Mouse (Mus musculus) erythroblast, embryonic 14.5 days (primary cell): Measurements from ENCODE around the gene Zbtb2. TPM values are rescaled to one million over a fixed set of nuclear protein-coding genes. Genes with fewer than 3 reads are reported as not detected.

ENCODE experiments used
- H3K27me3 ChIP-seq: 2 replicates; pipeline ENCODE4 v1.6.1; 2012; ENCODE audit warnings: inconsistent platforms; ENCODE audit not compliant: control insufficient read depth
- H3K36me3 ChIP-seq: 2 replicates; pipeline ENCODE4 v1.6.1; 2012; ENCODE audit warnings: mild to moderate bottlenecking, inconsistent platforms; ENCODE audit not compliant: control insufficient read depth
- H3K4me1 ChIP-seq: 2 replicates; pipeline ENCODE4 v1.6.1; 2012; ENCODE audit warnings: inconsistent platforms; ENCODE audit not compliant: control insufficient read depth
- H3K4me3 ChIP-seq: replicated peaks from 2 replicates; pipeline ENCODE3; 2012; ENCODE audit warnings: moderate library complexity, mild to moderate bottlenecking, inconsistent platforms
- H3K9me3 ChIP-seq: 2 replicates; pipeline ENCODE4 v1.6.1; 2012; ENCODE audit warnings: low read length, inconsistent platforms, mixed read lengths; ENCODE audit not compliant: control insufficient read depth
- GATA1 ChIP-seq: IDR thresholded peaks from 2 replicates; pipeline ENCODE4 v1.6.1; 2012; ENCODE audit warnings: low read length, inconsistent platforms, mixed read lengths
- TAL1 ChIP-seq: IDR thresholded peaks from 3 replicates; pipeline ENCODE4 v1.6.1; 2012; ENCODE audit warnings: low read length, inconsistent platforms, mixed read lengths
- polyA plus RNA-seq: library from polyadenylated mRNA; stranded (reverse); fragments of >175 nt; gene quantifications from 2 replicates; pipeline ENCODE4 v1.2.3, GENCODE M21; 2012

Zbtb2 gene
- polyA plus RNA-seq, 1 experiment: 0.20 TPM

DNA sequence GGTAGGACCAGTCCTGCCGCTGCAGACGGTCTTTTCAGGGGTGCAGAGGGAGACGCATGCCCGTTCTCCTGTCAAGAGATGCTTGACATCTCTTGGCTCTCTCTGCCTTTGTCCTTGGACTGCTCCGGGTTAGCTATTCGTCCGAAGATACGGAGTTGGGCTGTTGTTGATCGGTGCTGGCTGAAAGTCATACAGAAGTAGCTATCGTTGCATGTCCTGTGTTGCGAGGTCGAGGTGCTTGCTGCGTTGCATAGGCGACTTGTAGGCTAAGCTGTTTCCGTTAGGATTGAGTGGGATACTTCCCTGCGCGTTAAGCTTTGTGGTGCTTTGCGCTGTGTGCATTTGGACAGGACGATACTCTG, 457 bp upstream of the Zbtb2 start:
- Histone ChIP-seq H3K4me1 (peaks cover 64% of the 10 kb centered on the region), H3K36me3 (peaks cover 31% of the 10 kb centered on the region), H3K9me3 (no peaks in the 10 kb centered on the region), H3K4me3 (peak overlapping the region; percentile 92), H3K27me3 (no peaks in the 10 kb centered on the region)
- TF ChIP-seq GATA1 (no peak), TAL1 (no peak)

- TF ChIP-seq TAL1 (no peak), GATA1 (no peak)
- Histone ChIP-seq H3K9me3 (no peaks in the 10 kb centered on the region), H3K4me3 (peak overlapping the region; percentile 92), H3K36me3 (peaks cover 24% of the 10 kb centered on the region), H3K27me3 (no peaks in the 10 kb centered on the region), H3K4me1 (peaks cover 63% of the 10 kb centered on the region)
These were observed 1.0 kb downstream of the Zbtb2 start for GRCm38 (mm10) chr10:4386609-4387591.

DNA sequence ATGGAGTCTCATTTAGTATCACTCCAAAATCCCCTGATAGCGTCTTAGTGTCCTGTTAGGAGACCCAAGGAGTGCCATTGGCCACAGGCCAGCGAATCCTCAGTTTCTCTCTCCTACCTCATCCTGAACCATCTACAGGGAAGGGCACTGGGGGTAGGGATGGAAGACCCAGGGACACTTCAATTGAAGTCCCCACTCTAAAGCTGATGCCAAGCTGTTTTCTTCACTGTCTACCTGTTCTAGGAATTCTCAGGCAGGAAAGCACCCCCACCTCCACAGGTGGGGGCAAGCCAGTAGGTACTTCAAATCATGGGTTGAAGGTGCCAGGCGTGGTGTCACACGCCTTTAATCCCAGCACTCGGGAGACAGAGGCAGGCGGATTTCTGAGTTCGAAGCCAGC, 3.7 kb downstream of the Zbtb2 start:
- TF ChIP-seq TAL1 (no peak), GATA1 (no peak)
- Histone ChIP-seq H3K36me3 (peaks cover 4% of the 10 kb centered on the region), H3K9me3 (no peaks in the 10 kb centered on the region), H3K4me3 (no peak overlapping the region), H3K4me1 (peaks cover 39% of the 10 kb centered on the region), H3K27me3 (no peaks in the 10 kb centered on the region)

DNA sequence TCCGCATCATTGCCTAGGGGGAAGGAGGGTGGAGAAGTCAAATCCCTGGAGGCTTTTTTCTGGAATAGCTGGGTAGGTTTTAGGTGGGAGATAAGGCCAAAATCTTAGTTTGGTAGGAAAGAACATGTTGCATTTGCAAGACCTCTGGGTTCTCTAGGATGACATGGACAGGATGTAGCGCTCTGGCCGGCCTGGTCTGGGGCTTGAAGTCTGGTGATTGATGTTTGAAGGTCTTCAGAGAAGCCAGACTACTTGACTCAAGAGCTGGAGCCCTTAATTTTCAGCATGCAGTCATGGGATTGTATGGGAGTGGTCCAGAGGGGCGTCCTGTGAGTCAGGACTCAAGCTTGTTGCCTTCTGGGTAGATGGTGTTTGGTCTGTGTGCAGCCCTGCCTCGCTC, 7.2 kb downstream of the Zbtb2 start:
- no peak for TF ChIP-seq TAL1
- TF ChIP-seq GATA1: no peak
- Histone ChIP-seq H3K4me1 (peaks cover 19% of the 10 kb centered on the region), H3K36me3 (no peaks in the 10 kb centered on the region), H3K4me3 (no peak overlapping the region), H3K9me3 (no peaks in the 10 kb centered on the region), H3K27me3 (no peaks in the 10 kb centered on the region)

GRCm38 (mm10) chr10:4376931-4377330, 11.0 kb downstream of the Zbtb2 start:
- H3K4me3 ChIP-seq: no peak overlapping the region
- no peaks in the 10 kb centered on the region for H3K4me1 ChIP-seq
- TF ChIP-seq GATA1: no peak
- no peak for TF ChIP-seq TAL1
- no peaks in the 10 kb centered on the region for H3K27me3 ChIP-seq
- no peaks in the 10 kb centered on the region for H3K9me3 ChIP-seq
- peaks cover 9% of the 10 kb centered on the region for H3K36me3 ChIP-seq

DNA sequence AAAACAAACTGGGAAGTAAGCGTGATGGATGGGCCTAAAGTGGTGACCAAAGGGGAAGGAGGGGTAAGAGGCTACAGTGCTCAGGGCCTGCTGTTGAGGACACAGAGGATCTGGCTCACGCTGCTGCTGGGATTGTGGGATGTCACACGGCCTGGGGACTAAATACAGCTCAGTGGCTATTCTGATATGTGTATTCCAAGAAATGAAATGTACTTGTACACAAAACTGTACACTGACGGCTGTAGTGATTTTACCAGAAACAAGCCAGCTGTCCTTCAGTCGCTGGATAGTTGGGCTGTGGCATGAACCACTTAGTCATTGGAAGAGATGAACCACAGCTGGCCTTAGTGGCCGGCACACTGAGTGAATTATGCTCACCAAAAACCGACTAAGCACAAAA, 11.4 kb downstream of the Zbtb2 start:
- H3K9me3 ChIP-seq: no peaks in the 10 kb centered on the region
- no peaks in the 10 kb centered on the region for H3K4me1 ChIP-seq
- no peaks in the 10 kb centered on the region for H3K27me3 ChIP-seq
- H3K4me3 ChIP-seq: no peak overlapping the region
- H3K36me3 ChIP-seq: peaks cover 9% of the 10 kb centered on the region
- TF ChIP-seq GATA1 (no peak), TAL1 (no peak)

- Histone ChIP-seq H3K27me3 (no peaks in the 10 kb centered on the region), H3K4me3 (no peak overlapping the region), H3K4me1 (no peaks in the 10 kb centered on the region), H3K9me3 (no peaks in the 10 kb centered on the region), H3K36me3 (peaks cover 13% of the 10 kb centered on the region)
- TF ChIP-seq GATA1: no peak
- no peak for TF ChIP-seq TAL1
These were observed 12.6 kb downstream of the Zbtb2 start for GRCm38 (mm10) chr10:4375267-4375666.

DNA sequence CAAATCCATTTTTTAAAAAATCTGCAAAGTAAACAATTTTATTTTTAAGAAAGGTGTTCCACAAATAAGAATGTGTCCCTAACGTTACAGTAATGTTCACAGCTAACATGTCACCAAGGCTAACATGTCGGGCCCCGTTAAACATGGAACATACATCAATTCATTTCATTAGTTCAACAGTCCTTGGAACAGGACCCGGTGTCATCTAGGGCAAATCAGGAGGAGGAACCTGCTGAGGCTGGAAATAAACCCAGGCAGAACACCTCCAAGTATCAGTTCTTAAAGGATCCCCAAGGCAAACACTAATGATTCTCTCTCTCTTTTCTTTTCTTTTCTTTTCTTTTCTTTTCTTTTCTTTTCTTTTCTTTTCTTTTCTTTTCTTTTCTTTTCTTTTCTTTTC, 13.2 kb downstream of the Zbtb2 start:
- no peaks in the 10 kb centered on the region for H3K27me3 ChIP-seq
- TF ChIP-seq TAL1: no peak
- TF ChIP-seq GATA1: no peak
- H3K4me1 ChIP-seq: no peaks in the 10 kb centered on the region
- no peak overlapping the region for H3K4me3 ChIP-seq
- H3K9me3 ChIP-seq: no peaks in the 10 kb centered on the region
- peaks cover 17% of the 10 kb centered on the region for H3K36me3 ChIP-seq

GRCm38 (mm10) chr10:4374239-4374638, 13.7 kb downstream of the Zbtb2 start:
- no peaks in the 10 kb centered on the region for H3K4me1 ChIP-seq
- no peak for TF ChIP-seq GATA1
- no peak for TF ChIP-seq TAL1
- H3K36me3 ChIP-seq: peaks cover 19% of the 10 kb centered on the region
- H3K4me3 ChIP-seq: no peak overlapping the region
- H3K27me3 ChIP-seq: no peaks in the 10 kb centered on the region
- H3K9me3 ChIP-seq: no peaks in the 10 kb centered on the region
